Mouse (Mus musculus) liver, postnatal 0 days (tissue): ENCODE results near the gene Jph4. TPM values are rescaled to one million over a fixed set of nuclear protein-coding genes. Genes with fewer than 3 reads are reported as not detected.

Experiments used
- ATAC-seq: fragments of 200-750 bp; cut with Nextera tagmentation; 2 replicates; pipeline ENCODE4 v1.8.0; 2017; ENCODE audit warnings: mild to moderate bottlenecking, moderate library complexity
- DNase-seq: peaks from one replicate; pipeline ENCODE4 v3.0.0-alpha.2; 2016
- H3K27ac ChIP-seq: fragments of 300-500 bp; sonication (generic); 2 replicates; pipeline ENCODE4 v1.5.1; 2014; ENCODE audit warnings: antibody characterized with exemption, moderate library complexity, mild to moderate bottlenecking, low read depth
- H3K27me3 ChIP-seq: fragments of 300-500 bp; sonication (generic); 2 replicates; pipeline ENCODE4 v1.6.1; 2014; ENCODE audit warnings: low read length, control low read depth, mixed read lengths; ENCODE audit not compliant: insufficient read depth
- H3K36me3 ChIP-seq: fragments of 300-500 bp; sonication (generic); replicated peaks from 2 replicates; pipeline ENCODE4 v1.6.1; 2014; ENCODE audit warnings: mild to moderate bottlenecking, control low read depth, low read length, moderate library complexity, mixed read lengths; ENCODE audit not compliant: insufficient read depth
- H3K4me1 ChIP-seq: fragments of 300-500 bp; sonication (generic); 2 replicates; pipeline ENCODE4 v1.6.1; 2014; ENCODE audit warnings: antibody characterized with exemption, mild to moderate bottlenecking, control low read depth; ENCODE audit not compliant: insufficient read depth
- H3K4me2 ChIP-seq: fragments of 300-500 bp; sonication (generic); 2 replicates; pipeline ENCODE4 v1.6.1; 2014; ENCODE audit warnings: low read depth, mild to moderate bottlenecking, low read length, moderate library complexity, mixed read lengths
- H3K4me3 ChIP-seq: fragments of 300-500 bp; sonication (generic); 2 replicates; pipeline ENCODE4 v1.5.1; 2014; ENCODE audit warnings: low read depth, low read length
- H3K9ac ChIP-seq: fragments of 300-500 bp; sonication (generic); replicated peaks from 2 replicates; pipeline ENCODE4 v1.6.1; 2014; ENCODE audit warnings: mild to moderate bottlenecking, moderate library complexity
- H3K9me3 ChIP-seq: fragments of 300-500 bp; sonication (generic); 2 replicates; pipeline ENCODE4 v1.6.1; 2016; ENCODE audit warnings: mild to moderate bottlenecking, control low read depth, low read length, mixed read lengths
- CTCF ChIP-seq: sonication (generic); IDR thresholded peaks from 2 replicates; pipeline ENCODE4 v1.5.1; 2016; ENCODE audit warnings: antibody characterized with exemption, low read depth
- EP300 ChIP-seq: IDR thresholded peaks from 2 replicates; pipeline ENCODE4 v1.6.1; 2016; ENCODE audit warnings: antibody characterized with exemption, low read depth, mild to moderate bottlenecking
- WGBS: fragments of 180-500 bp; shearing (Covaris S2); extraction: QIAGEN DNeasy Blood & Tissue Kit; methylation state at CpG from one replicate; pipeline ENCODE4 v1.1.7; 2014; ENCODE audit not compliant: insufficient replicate concordance; 5-methylcytosine and 5-hydroxymethylcytosine counted together
- polyA plus RNA-seq: library from polyadenylated mRNA; unstranded; fragments of >200 nt; fragmentation: Nextera tagmentation; extraction: Ambion mirVana; gene quantifications from 2 replicates; pipeline ENCODE4 v1.2.1, GENCODE M21; 2015

Jph4 gene
- polyA plus RNA-seq, 1 experiment from 2014 or later = not detected

- DNase-seq = no peak
- no peak overlapping the region for H3K27ac ChIP-seq
- no peak overlapping the region for H3K4me3 ChIP-seq
- peaks cover 13% of the 10 kb centered on the region for H3K4me1 ChIP-seq
- 72% methylated on average over 6 of the region's 6 CpGs for WGBS
- ATAC-seq = no peak
- H3K36me3 ChIP-seq = no peaks in the 10 kb centered on the region
- H3K4me2 ChIP-seq = no peak overlapping the region
- TF ChIP-seq EP300 (no peak), CTCF (no peak)
- no peak overlapping the region for H3K9ac ChIP-seq
- peaks cover 4% of the 10 kb centered on the region; the same call in 1 of the 2 replicates for H3K27me3 ChIP-seq
- H3K9me3 ChIP-seq = no peaks in the 10 kb centered on the region
Observed at GRCm38 (mm10) chr14:55083481-55083880, 33.3 kb downstream of the Jph4 start.

- TF ChIP-seq EP300 (no peak), CTCF (no peak)
- no peak overlapping the region for H3K4me3 ChIP-seq
- H3K4me2 ChIP-seq = no peak overlapping the region
- no peak overlapping the region for H3K9ac ChIP-seq
- H3K27ac ChIP-seq = no peak overlapping the region
- WGBS = 48% methylated on average over 5 of the region's 5 CpGs
- H3K4me1 ChIP-seq = peaks cover 10% of the 10 kb centered on the region
- H3K27me3 ChIP-seq = peaks cover 17% of the 10 kb centered on the region
- DNase-seq (no peak), ATAC-seq (no peak)
- H3K9me3 ChIP-seq = no peaks in the 10 kb centered on the region
- H3K36me3 ChIP-seq = no peaks in the 10 kb centered on the region
Observed at GRCm38 (mm10) chr14:55081105-55081504, 35.6 kb downstream of the Jph4 start.

- ATAC-seq = peak; percentile 86
- H3K36me3 ChIP-seq = no peaks in the 10 kb centered on the region
Observed at GRCm38 (mm10) chr14:55079214-55079970, 37.3 kb downstream of the Jph4 start.

GRCm38 (mm10) chr14:55078366-55078989 lies 38.3 kb downstream of the Jph4 start:
- no peak for DNase-seq
- no peak overlapping the region for H3K4me3 ChIP-seq
- peaks cover 17% of the 10 kb centered on the region for H3K27me3 ChIP-seq

More at GRCm38 (mm10) chr14:55079214-55079970, 37.3 kb downstream of the Jph4 start:
- peaks cover 3% of the 10 kb centered on the region; the same call in 1 of the 2 replicates for H3K4me1 ChIP-seq
- no peak overlapping the region for H3K9ac ChIP-seq
- H3K9me3 ChIP-seq = no peaks in the 10 kb centered on the region
- TF ChIP-seq EP300 (no peak), CTCF (peak; percentile 93)
- DNase-seq = peak; percentile 89
- H3K27me3 ChIP-seq = peaks cover 17% of the 10 kb centered on the region
- no peak overlapping the region for H3K27ac ChIP-seq
- 26% methylated on average over 8 of the region's 8 CpGs for WGBS
- peak overlapping the region; percentile 18; the same call in 1 of the 2 replicates for H3K4me2 ChIP-seq
- H3K4me3 ChIP-seq = no peak overlapping the region

GRCm38 (mm10) chr14:55077481-55078365 lies 39.0 kb downstream of the Jph4 start:
- Histone ChIP-seq H3K27ac (no peak overlapping the region), H3K9ac (no peak overlapping the region), H3K36me3 (no peaks in the 10 kb centered on the region), H3K27me3 (peaks cover 17% of the 10 kb centered on the region), H3K4me1 (peaks cover 3% of the 10 kb centered on the region; the same call in 1 of the 2 replicates), H3K4me2 (no peak overlapping the region), H3K4me3 (no peak overlapping the region), H3K9me3 (no peaks in the 10 kb centered on the region)
- ATAC-seq = no peak
- TF ChIP-seq CTCF (no peak), EP300 (no peak)
- no peak for DNase-seq
- 46% methylated on average over 15 of the region's 15 CpGs for WGBS

More at GRCm38 (mm10) chr14:55078366-55078989, 38.3 kb downstream of the Jph4 start:
- TF ChIP-seq EP300 (no peak), CTCF (no peak)
- H3K9ac ChIP-seq = no peak overlapping the region
- ATAC-seq = no peak; the same call in 1 of the 2 replicates
- H3K36me3 ChIP-seq = no peaks in the 10 kb centered on the region
- H3K9me3 ChIP-seq = no peaks in the 10 kb centered on the region
- WGBS = 12% methylated on average over 23 of the region's 23 CpGs
- H3K4me2 ChIP-seq = peak overlapping the region; percentile 18
- H3K4me1 ChIP-seq = peaks cover 3% of the 10 kb centered on the region; the same call in 1 of the 2 replicates
- no peak overlapping the region for H3K27ac ChIP-seq

- Histone ChIP-seq H3K4me2 (no peak overlapping the region), H3K27ac (no peak overlapping the region), H3K4me1 (peaks cover 3% of the 10 kb centered on the region; the same call in 1 of the 2 replicates), H3K27me3 (peaks cover 17% of the 10 kb centered on the region), H3K9ac (no peak overlapping the region), H3K9me3 (no peaks in the 10 kb centered on the region), H3K36me3 (no peaks in the 10 kb centered on the region), H3K4me3 (no peak overlapping the region)
- ATAC-seq = no peak
- WGBS = 61% methylated on average over 3 of the region's 3 CpGs
- no peak for DNase-seq
- no peak for TF ChIP-seq EP300
- no peak for TF ChIP-seq CTCF
Observed at GRCm38 (mm10) chr14:55076956-55077355, 39.8 kb downstream of the Jph4 start.
